Mouse (Mus musculus): ENCODE measurements around the gene Atg2a.

DNA sequence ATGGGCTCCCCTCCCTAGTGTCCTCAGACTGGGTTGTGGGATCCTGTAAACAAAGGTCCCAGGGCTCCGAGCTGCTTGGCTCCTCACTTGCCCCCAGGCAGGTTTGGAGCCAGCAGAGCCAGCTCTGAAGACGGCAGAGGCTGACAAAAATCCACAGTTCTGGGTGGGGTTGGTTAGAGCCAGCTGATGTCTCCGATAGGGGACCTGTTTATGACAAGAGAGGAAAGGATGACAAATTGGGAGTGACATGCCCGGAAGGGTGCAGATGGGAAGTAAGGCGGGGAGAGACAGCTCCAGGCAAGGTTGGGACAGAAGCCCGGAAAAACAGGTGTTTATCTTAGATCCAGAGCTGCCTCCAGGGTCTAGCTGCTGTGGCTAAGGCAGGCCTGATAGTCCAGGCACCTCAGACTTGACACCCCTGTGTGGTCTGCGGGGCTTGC, 59.0 kb downstream of the Atg2a start:
- TF ChIP-seq CTCF (IDR thresholded peaks at IDR 0.05; ENCODE audit: borderline replicate concordance, insufficient read depth, low read length): no peak
- no peak for TF ChIP-seq POLR2A (IDR thresholded peaks at IDR 0.05; ENCODE audit: low read depth, low read length)
